Mouse (Mus musculus) brain, adult 2 months (tissue): Measurements from ENCODE around the gene Smyd1.
A peak's percentile ranks its signal among the peaks of the same experiment; 100 is the strongest.
"Not testable (repeated sequence)": the region's sequence is repeated elsewhere in the genome, so short reads cannot be mapped to it uniquely, and the experiment has no call there.

Experiments used
- DNase-seq: peaks from one replicate; pipeline ENCODE4 v3.0.0; 2011; ENCODE audit warnings: low read depth, low spot score

The Smyd1 gene

DNA sequence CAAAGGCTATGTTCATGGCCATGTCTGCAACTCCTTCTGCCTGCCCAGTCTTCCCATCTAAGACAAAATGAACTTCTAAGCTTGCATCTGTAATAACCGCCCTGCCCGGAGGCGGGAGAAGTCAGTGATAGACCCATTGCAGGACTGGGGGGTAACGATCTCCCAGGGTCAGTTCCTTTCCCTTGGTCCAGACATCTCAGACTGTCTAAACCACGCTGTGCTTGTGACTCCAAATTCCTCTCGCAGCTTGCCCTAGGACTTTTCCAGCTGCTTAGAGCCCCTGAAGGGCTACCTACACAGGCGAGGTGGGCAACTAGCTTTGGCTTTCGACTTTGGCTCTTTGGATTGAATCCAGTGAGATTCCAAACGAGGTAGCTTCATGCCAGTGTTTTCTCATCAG, 2.8 kb upstream of the Smyd1 start:
- DNase-seq = no peak

GRCm38 (mm10) chr6:71322491-71322921, 473 bp upstream of the Smyd1 start, which contains the start of gene Cd8b1:
Gene Cd8b1, plus strand, starts transcription at chr6:71322788.
- no peak for DNase-seq

- no peak for DNase-seq
These were observed 14.5 kb downstream of the Smyd1 start for GRCm38 (mm10) chr6:71307486-71307885.

DNA sequence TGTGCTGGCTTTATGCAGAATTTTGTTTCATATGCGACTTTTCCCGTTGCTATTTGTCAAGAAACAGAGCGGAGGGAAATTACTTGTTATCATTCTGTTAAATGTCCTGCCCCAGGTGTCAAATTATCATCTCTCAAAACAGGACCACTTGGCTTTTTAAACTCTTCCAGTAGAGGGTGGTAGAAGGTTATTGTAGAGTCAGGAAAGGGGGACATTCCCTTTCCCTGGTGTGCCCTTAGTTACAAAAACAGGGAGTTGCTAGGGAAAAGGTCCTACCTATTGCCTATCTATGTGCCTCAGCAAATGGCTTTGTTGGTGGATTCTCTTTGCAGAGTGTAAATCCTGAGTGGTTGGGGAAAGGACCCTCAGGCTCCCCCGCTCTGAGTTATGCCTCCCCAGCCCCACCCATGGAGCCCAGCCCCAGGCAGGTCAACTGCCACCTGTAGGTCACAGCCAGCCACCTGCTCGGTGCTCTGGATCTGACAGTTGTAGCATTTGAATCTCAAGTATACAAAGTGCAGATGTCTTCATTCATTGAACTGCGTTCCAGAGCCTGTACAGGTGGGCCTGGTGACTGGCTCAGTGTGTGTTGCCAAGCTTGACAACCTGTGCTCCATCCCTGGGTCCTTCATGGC, 19.8 kb downstream of the Smyd1 start:
- DNase-seq = peak; percentile 19

DNA sequence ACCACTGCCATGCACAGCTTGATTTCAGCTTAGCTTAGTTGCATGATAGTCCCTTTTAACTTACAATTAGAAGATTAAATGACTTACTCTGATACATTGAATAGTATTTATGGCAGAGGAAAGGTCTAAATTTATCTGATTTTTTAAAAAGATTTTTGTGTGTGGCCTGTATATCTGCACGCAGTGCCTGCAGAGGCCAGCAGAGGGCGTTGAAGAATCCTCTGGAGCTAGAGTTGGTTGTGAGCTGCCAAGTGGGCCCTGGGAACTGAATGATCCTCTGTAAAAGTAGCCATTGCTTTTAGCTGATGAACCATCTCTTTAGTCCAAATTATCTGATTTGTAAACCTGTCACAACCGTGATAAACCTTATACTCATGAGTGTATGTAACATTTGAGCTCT, 23.3 kb downstream of the Smyd1 start:
- peak; percentile 36 for DNase-seq

GRCm38 (mm10) chr6:71298051-71298450, 24.0 kb downstream of the Smyd1 start:
- DNase-seq = no peak

GRCm38 (mm10) chr6:71295303-71295702, 26.7 kb downstream of the Smyd1 start:
- DNase-seq = no peak

DNA sequence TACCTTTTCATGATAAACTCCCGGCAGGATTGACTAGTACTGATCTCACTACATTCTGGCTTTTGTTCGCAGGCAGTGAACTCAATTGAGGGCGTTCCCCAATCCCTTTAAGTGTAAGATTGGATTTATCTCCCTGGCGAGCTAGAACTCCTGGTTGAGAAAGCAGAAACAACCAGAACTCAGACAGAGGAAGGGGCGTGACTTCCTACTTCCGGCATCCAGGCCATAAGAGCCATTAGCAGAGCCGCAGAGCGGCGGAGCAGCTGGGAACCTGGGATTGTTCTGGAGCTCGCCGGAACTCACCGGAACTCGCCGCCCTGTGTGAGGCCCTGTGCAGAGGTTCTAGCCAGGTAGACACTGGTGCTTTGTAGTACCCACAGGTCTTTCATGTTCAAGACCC, 28.5 kb downstream of the Smyd1 start:
- DNase-seq = no peak

DNA sequence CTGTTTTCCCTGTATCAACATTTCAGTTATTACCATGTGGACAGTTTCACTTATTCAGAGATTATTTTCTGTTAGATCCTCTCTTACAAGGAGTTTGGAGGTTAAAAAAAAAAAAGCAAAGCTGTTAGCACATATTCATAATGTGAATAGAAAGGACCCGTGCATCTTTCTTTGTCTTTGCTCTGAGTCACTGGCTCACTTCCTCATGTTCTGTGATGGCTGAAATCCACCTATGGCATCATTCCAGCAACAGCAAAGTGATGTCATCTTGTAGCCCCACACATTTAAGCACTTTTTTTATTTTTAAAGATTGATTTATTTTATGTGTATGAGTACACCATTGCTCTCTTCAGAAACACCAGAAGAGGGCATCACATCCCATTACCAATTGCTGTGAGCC, 42.6 kb downstream of the Smyd1 start:
- DNase-seq = peak; percentile 22

DNA sequence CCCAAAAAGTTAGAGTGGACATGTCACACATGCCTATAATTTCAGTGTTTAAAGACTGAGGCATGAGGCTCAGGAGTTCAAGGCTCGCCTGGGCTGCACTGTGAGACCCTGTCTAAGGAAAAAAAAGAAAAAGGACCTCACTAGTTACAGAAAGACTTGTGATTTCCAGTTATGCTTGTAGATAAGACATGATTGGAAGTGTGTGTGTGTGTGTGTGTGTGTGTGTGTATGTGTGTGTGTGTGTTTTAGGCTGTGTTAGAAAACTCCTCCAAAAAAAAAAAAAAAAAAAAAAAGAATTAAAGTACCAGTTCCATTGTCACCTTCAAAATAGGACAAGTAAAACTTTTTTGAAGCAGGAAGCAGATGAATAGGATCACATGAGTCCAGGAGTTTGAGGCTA, 47.4 kb downstream of the Smyd1 start:
- no peak for DNase-seq

DNA sequence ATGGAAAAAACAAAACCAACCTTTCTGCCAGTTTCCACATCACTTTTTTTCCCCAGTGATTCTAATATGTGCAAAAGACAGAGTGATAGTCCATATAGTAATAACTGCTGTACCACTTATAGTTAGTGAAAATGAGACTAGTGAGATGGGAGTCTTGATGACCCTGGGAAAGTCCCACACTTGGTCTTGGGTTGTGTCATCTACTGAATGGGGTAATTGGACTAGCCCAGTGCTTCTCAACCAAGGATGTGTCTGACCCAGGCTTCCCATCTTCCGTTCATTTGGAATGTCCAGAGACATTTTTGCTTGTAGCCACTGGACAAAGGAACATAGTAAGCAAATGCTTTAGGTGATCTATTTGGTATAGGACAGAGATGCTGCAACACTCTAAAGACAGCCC, 48.3 kb downstream of the Smyd1 start:
- DNase-seq = no peak

DNA sequence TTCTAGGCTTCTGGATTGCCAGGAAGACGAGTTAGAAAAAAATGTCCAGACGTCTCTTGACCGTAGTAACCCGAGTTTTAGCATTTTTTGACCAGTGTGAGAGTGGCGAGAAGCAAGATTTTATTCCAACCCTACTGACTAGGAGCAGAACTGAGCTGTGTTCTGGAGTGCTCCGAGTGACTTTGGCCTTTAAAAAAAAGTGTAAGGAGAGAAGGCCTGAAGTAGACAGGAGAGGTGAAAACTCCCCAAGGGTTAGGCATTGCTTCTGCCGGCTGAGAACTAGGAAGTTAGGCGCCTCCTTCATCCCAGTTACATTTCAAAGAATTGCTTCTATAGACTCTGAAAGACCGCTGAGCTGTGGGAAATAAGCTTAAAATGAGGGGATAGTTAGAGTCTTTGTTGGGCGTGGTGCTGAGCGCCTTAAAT, 49.7 kb downstream of the Smyd1 start:
- peak; percentile 41 for DNase-seq

- peak; percentile 99 for DNase-seq
These were observed 50.4 kb downstream of the Smyd1 start, which contains the start of gene Krcc1 for GRCm38 (mm10) chr6:71271389-71272315. Gene Krcc1, plus strand, starts transcription at chr6:71271677.

DNA sequence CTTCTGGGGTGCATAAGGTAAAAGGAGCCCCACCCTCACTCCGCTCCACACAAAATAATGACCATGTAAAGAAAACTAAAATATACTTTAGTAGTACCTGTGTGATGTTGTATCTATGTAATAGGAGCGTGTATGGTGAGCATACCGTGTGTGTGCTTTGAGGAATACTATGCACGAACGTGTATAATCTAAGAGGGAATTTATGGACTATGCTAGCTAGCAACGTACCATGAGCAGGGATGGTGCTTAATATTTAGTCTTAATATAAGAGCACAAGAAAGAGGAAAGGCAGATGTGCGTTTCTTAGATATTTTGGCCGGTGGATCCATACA, 51.0 kb downstream of the Smyd1 start:
- no peak for DNase-seq

DNA sequence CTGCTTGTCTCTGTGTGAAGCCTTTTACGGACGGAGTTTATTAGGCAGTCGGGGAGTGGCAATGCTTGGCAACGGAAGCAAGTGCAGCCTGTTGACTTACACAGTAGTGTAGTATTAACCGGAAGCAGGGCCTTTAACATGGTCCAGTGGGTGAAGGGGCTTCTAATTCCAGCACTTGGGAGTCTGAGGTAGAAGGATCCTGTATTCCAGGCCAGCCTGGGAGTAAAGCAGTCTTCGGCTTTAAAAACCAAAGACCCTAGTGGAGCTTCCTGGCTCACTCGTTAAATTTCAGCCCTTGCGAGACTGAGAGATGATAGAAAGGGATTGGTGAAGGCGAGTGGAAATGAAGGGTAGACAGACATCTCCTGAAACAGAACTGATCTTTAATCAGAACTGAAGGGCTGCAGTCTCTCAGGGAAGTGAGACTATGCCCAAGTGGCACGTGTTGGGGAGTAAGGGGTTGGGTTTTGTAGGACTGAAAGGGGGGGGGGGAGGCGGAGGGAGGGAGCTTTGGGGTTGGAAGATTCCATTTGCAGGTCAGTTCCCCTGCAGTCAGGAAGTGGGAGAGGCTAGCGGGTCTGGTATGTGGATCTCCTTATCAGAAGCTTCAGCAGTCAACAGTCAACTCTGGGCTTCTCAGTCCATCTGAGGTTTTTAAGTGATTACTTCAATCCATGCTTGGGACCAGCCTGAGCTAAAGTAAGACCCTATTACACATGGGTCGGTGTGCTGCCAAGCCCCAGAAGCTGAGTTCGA, 51.6 kb downstream of the Smyd1 start:
- DNase-seq = peak; percentile 88

DNA sequence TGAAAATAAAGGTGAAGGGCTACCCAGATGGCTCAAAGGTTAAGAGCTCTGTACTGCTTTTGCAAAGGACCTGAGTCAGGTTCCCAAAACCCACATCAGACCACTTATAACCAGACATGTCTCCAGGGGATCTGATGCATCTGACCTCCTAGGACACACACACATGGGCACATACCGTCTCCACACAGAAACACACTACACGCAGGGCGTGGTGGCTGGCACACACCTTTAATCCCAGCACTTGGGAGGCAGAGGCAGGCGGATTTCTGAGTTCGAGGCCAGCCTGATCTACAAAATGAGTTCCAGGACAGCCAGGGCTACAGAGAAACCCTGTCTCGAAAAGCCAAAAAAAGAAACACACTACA, 52.4 kb downstream of the Smyd1 start:
- DNase-seq = not testable (repeated sequence)

- peak; percentile 24 for DNase-seq
These were observed 52.9 kb downstream of the Smyd1 start for GRCm38 (mm10) chr6:71268929-71269685.

DNA sequence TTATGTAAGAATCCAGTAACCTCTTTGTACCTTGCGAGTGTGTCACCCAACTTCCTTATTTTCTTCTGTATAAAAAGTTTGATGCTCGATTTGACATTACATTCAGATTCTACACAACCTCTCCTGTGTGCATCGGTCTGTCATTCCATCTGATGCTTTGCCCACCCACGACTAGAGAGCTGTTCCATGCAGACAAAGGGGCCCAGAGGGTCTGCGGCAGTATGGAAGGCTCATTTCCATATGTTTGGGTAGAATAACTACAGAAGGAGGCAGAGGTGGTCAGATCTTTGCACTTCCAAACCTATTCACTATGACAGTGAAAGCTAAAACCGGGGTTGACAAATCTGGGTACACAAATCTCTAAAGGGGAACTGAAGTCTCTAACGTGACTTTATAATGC, 54.4 kb downstream of the Smyd1 start:
- not testable (repeated sequence) for DNase-seq

- DNase-seq = no peak
These were observed 59.7 kb downstream of the Smyd1 start for GRCm38 (mm10) chr6:71262142-71262833.

DNA sequence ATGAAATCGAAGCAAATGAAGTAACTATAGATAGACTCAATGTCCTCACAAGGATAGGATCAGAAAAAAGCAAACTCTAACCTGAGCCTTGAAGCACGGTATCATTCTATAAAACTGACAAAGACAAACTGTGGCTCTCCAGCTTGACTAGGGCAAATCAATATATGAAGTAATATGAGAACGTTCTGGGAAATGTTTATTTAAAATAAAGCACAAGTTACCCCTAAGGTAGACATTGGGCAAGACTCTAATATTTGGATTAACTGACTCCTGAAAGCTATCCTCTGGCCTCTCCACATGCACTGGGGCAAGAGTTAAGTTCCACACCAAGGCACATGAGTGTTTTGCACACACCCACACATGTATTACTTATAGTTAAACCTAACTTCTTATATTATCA, 61.0 kb downstream of the Smyd1 start:
- no peak for DNase-seq
